Mouse (Mus musculus): ENCODE results near the gene 4930523C07Rik.

Gene 4930523C07Rik

GRCm38 (mm10) chr1:160078882-160079661 lies 34.9 kb downstream of the 4930523C07Rik start:
- CTCF ChIA-PET: no interaction called here

GRCm38 (mm10) chr1:160080800-160081436 lies 36.7 kb downstream of the 4930523C07Rik start:
- POLR2A ChIA-PET: no interaction called here
- CTCF ChIA-PET: interaction anchor here (0.6 to 1.2 kb wide), 8 partner anchors 16 to 557 kb away, joined by 3 to 7 read pairs (median 3); partner anchors contain the start of gene Tnr (in 2 of the 4)

More at GRCm38 (mm10) chr1:160078882-160079661, 34.9 kb downstream of the 4930523C07Rik start:
- POLR2A ChIA-PET: interaction anchor here in 1 of 4 experiments (0.6 kb wide), 1 partner anchor 689 kb away, joined by 3 read pairs; no protein-coding TSS in a partner anchor

- POLR2A ChIA-PET: no interaction called here
- CTCF ChIA-PET: no interaction called here
Observed at GRCm38 (mm10) chr1:160082647-160083046, 38.5 kb downstream of the 4930523C07Rik start.

- CTCF ChIA-PET: no interaction called here
Observed at GRCm38 (mm10) chr1:160084239-160084638, 40.1 kb downstream of the 4930523C07Rik start.

GRCm38 (mm10) chr1:160086651-160087050 lies 42.5 kb downstream of the 4930523C07Rik start:
- CTCF ChIA-PET: no interaction called here
- POLR2A ChIA-PET: no interaction called here

More at GRCm38 (mm10) chr1:160084239-160084638, 40.1 kb downstream of the 4930523C07Rik start:
- POLR2A ChIA-PET: interaction anchor here in 1 of 4 experiments (0.5 to 0.8 kb wide), 2 partner anchors 80 to 129 kb away, joined by 3 read pairs; partner anchors contain the start of gene Cacybp

GRCm38 (mm10) chr1:160099659-160100302 lies 55.6 kb downstream of the 4930523C07Rik start:
- POLR2A ChIA-PET: no interaction called here
- CTCF ChIA-PET: no interaction called here

- CTCF ChIA-PET: no interaction called here
Observed at GRCm38 (mm10) chr1:160100996-160101395, 56.8 kb downstream of the 4930523C07Rik start.

GRCm38 (mm10) chr1:160105426-160105825 lies 61.2 kb downstream of the 4930523C07Rik start:
- POLR2A ChIA-PET: no interaction called here
- CTCF ChIA-PET: no interaction called here

More at GRCm38 (mm10) chr1:160100996-160101395, 56.8 kb downstream of the 4930523C07Rik start:
- POLR2A ChIA-PET: no interaction called here

- ChIA-PET CTCF (no interaction called here), POLR2A (no interaction called here)
Observed at GRCm38 (mm10) chr1:160108604-160109003, 64.4 kb downstream of the 4930523C07Rik start.

GRCm38 (mm10) chr1:160123957-160124356 lies 79.8 kb downstream of the 4930523C07Rik start:
- ChIA-PET CTCF (no interaction called here), POLR2A (no interaction called here)
